Mouse (Mus musculus): ENCODE results near the gene Kcnq1. TPM values are rescaled to one million over a fixed set of nuclear protein-coding genes. Genes with fewer than 3 reads are reported as not detected.

Gene Kcnq1
- polyA plus RNA-seq, 1 experiment = 0.01 TPM

- H3K9me3 ChIP-seq (ENCODE audit: control insufficient read depth, low read length) = peaks cover 6% of the 10 kb centered on the region
- H3K27me3 ChIP-seq (ENCODE audit: control insufficient read depth) = no peaks in the 10 kb centered on the region
- H3K36me3 ChIP-seq (ENCODE audit: control insufficient read depth) = peaks cover 7% of the 10 kb centered on the region
- H3K4me3 ChIP-seq (replicated peaks) = peak overlapping the region; percentile 75
- peaks cover 11% of the 10 kb centered on the region for H3K4me1 ChIP-seq (ENCODE audit: control insufficient read depth)
- no peak for TF ChIP-seq GATA1 (IDR thresholded peaks at IDR 0.05; ENCODE audit: low read length)
- no peak for TF ChIP-seq TAL1 (IDR thresholded peaks at IDR 0.05; ENCODE audit: low read length)
These were observed 189.8 kb downstream of the Kcnq1 start for GRCm38 (mm10) chr7:143296001-143296379.

DNA sequence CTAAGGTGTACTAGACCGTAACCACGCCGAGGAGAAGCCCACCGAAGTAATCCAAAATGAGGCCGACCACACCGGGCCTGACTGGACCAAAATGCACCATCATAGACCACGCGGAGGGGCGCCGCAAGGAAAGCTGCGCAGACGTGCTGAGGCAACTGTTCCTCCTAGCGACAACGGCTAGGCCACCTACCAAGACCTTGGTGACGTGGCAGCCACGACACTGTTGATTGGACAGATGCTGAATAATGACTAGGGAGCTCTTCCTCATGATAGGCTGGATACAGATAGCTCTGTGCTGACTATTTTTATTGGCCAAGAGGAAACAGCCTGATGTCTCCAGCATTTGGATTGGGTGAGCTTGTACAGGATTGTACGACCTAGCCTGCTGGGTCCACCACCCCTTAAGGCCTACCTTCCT is 190.2 kb downstream of the Kcnq1 start:
- Histone ChIP-seq H3K4me1 (ENCODE audit: control insufficient read depth) (peaks cover 8% of the 10 kb centered on the region), H3K4me3 (replicated peaks) (peak overlapping the region; percentile 75), H3K36me3 (ENCODE audit: control insufficient read depth) (peaks cover 3% of the 10 kb centered on the region), H3K9me3 (ENCODE audit: control insufficient read depth, low read length) (peaks cover 6% of the 10 kb centered on the region), H3K27me3 (ENCODE audit: control insufficient read depth) (no peaks in the 10 kb centered on the region)
- no peak for TF ChIP-seq GATA1 (IDR thresholded peaks at IDR 0.05; ENCODE audit: low read length)
- no peak for TF ChIP-seq TAL1 (IDR thresholded peaks at IDR 0.05; ENCODE audit: low read length)

DNA sequence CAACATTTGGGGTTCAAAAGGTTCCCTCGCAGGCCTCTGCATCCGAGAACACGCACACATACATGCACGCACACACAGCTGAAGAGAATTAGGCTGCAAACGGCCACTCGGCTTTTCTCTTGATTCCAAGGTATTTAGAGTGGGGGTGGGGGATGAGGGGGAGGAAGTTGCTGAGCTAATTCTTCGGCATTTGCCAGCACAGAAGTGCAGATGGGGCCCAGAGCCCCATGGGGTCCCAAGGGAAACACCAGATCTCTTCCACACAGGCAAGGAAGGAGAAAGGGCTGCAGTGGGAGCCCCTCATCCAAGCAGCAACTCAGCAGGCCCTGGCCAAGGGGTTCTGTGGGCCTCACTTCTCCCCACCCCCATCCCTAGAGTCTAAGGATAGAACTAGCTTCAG is 193.9 kb downstream of the Kcnq1 start:
- Histone ChIP-seq H3K9me3 (ENCODE audit: control insufficient read depth, low read length) (peaks cover 6% of the 10 kb centered on the region), H3K4me1 (ENCODE audit: control insufficient read depth) (peaks cover 6% of the 10 kb centered on the region), H3K4me3 (replicated peaks) (no peak overlapping the region), H3K36me3 (ENCODE audit: control insufficient read depth) (no peaks in the 10 kb centered on the region), H3K27me3 (ENCODE audit: control insufficient read depth) (no peaks in the 10 kb centered on the region; the same call in 1 of the 2 replicates)
- TF ChIP-seq TAL1 (IDR thresholded peaks at IDR 0.05; ENCODE audit: low read length) = no peak
- TF ChIP-seq GATA1 (IDR thresholded peaks at IDR 0.05; ENCODE audit: low read length) = no peak

DNA sequence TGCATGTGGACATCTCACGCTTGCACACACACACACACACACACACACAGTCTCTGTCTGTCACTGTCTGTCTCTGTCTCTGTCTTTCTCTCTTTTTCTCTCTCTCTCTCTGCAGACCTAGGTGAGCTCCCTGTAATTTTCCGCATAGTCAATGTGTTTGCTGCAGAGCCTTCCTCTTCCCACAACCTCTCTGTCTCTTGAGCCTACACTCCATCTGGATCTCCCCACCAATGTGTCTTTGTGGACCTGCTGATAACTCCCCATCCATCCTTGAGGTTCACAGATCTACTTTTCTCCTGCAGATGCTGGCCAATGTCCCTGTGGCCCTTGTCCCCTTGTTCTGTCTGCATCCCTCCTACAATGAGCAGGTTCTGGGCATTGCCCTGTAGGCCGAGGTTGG is 194.5 kb downstream of the Kcnq1 start:
- H3K27me3 ChIP-seq (ENCODE audit: control insufficient read depth) = no peaks in the 10 kb centered on the region; the same call in 1 of the 2 replicates
- H3K4me3 ChIP-seq (replicated peaks) = no peak overlapping the region
- peaks cover 6% of the 10 kb centered on the region for H3K4me1 ChIP-seq (ENCODE audit: control insufficient read depth)
- H3K36me3 ChIP-seq (ENCODE audit: control insufficient read depth) = no peaks in the 10 kb centered on the region
- TF ChIP-seq GATA1 (IDR thresholded peaks at IDR 0.05; ENCODE audit: low read length) = no peak
- TF ChIP-seq TAL1 (IDR thresholded peaks at IDR 0.05; ENCODE audit: low read length) = no peak
- H3K9me3 ChIP-seq (ENCODE audit: control insufficient read depth, low read length) = no peaks in the 10 kb centered on the region

GRCm38 (mm10) chr7:143302156-143302555 is 196.0 kb downstream of the Kcnq1 start:
- no peaks in the 10 kb centered on the region for H3K9me3 ChIP-seq (ENCODE audit: control insufficient read depth, low read length)
- H3K4me3 ChIP-seq (replicated peaks) = no peak overlapping the region
- TF ChIP-seq GATA1 (IDR thresholded peaks at IDR 0.05; ENCODE audit: low read length) (no peak), TAL1 (IDR thresholded peaks at IDR 0.05; ENCODE audit: low read length) (no peak)
- no peaks in the 10 kb centered on the region for H3K36me3 ChIP-seq (ENCODE audit: control insufficient read depth)
- H3K4me1 ChIP-seq (ENCODE audit: control insufficient read depth) = no peaks in the 10 kb centered on the region
- no peaks in the 10 kb centered on the region; the same call in 1 of the 2 replicates for H3K27me3 ChIP-seq (ENCODE audit: control insufficient read depth)

GRCm38 (mm10) chr7:143302593-143303238 is 196.6 kb downstream of the Kcnq1 start:
- Histone ChIP-seq H3K36me3 (ENCODE audit: control insufficient read depth) (no peaks in the 10 kb centered on the region), H3K27me3 (ENCODE audit: control insufficient read depth) (no peaks in the 10 kb centered on the region; the same call in 1 of the 2 replicates), H3K4me3 (replicated peaks) (no peak overlapping the region), H3K9me3 (ENCODE audit: control insufficient read depth, low read length) (no peaks in the 10 kb centered on the region), H3K4me1 (ENCODE audit: control insufficient read depth) (no peaks in the 10 kb centered on the region)
- TF ChIP-seq TAL1 (IDR thresholded peaks at IDR 0.05; ENCODE audit: low read length) = no peak
- no peak for TF ChIP-seq GATA1 (IDR thresholded peaks at IDR 0.05; ENCODE audit: low read length)

DNA sequence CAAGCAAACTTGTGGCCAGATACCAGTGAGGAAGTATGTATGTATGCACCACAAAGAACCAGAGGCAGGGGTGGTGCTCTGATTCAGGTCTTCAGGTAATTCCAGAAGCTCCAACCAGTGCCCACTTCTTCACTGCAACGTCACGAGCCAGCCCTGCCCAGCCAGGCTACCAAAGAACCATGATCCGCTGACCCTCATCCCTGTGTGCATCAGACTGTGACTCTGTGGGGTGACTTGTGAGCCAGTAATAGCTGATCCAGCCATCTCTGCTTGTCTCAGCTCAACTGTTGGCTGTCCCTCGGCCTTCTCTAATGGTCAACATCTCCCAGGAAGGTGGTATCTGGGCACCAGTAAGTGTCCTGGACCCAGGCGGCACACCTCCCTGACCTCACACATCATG is 197.4 kb downstream of the Kcnq1 start:
- H3K27me3 ChIP-seq (ENCODE audit: control insufficient read depth) = no peaks in the 10 kb centered on the region; the same call in 1 of the 2 replicates
- no peak for TF ChIP-seq TAL1 (IDR thresholded peaks at IDR 0.05; ENCODE audit: low read length)
- no peak for TF ChIP-seq GATA1 (IDR thresholded peaks at IDR 0.05; ENCODE audit: low read length)
- no peaks in the 10 kb centered on the region for H3K9me3 ChIP-seq (ENCODE audit: control insufficient read depth, low read length)
- no peak overlapping the region for H3K4me3 ChIP-seq (replicated peaks)
- H3K4me1 ChIP-seq (ENCODE audit: control insufficient read depth) = no peaks in the 10 kb centered on the region
- no peaks in the 10 kb centered on the region for H3K36me3 ChIP-seq (ENCODE audit: control insufficient read depth)

GRCm38 (mm10) chr7:143305808-143306207 is 199.6 kb downstream of the Kcnq1 start:
- no peaks in the 10 kb centered on the region; the same call in 1 of the 2 replicates for H3K27me3 ChIP-seq (ENCODE audit: control insufficient read depth)
- TF ChIP-seq TAL1 (IDR thresholded peaks at IDR 0.05; ENCODE audit: low read length) (no peak), GATA1 (IDR thresholded peaks at IDR 0.05; ENCODE audit: low read length) (no peak)

DNA sequence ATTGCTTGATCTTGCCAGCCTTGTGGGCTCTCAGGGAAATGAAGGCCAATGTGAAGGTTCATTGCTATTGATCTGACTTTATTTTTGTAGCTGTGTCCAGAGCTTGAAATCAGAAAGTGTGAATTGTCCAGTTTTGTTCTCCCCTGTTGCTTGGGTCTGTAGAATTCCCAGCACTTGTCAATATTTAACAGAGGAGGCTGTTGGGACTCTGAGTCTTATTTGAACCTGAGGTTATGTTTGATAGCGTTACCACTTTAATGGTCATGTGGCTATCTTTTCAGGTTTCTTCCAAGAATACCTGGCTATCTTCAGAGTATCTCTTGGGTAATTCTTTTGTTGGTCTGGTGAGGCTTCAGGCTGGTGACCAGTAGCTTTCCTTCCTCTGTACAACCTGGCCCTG is 201.8 kb downstream of the Kcnq1 start:
- Histone ChIP-seq H3K4me1 (ENCODE audit: control insufficient read depth) (no peaks in the 10 kb centered on the region), H3K27me3 (ENCODE audit: control insufficient read depth) (no peaks in the 10 kb centered on the region), H3K9me3 (ENCODE audit: control insufficient read depth, low read length) (no peaks in the 10 kb centered on the region), H3K4me3 (replicated peaks) (no peak overlapping the region), H3K36me3 (ENCODE audit: control insufficient read depth) (no peaks in the 10 kb centered on the region)
- TF ChIP-seq TAL1 (IDR thresholded peaks at IDR 0.05; ENCODE audit: low read length) (no peak), GATA1 (IDR thresholded peaks at IDR 0.05; ENCODE audit: low read length) (no peak)

More at GRCm38 (mm10) chr7:143305808-143306207, 199.6 kb downstream of the Kcnq1 start:
- Histone ChIP-seq H3K4me3 (replicated peaks) (no peak overlapping the region), H3K9me3 (ENCODE audit: control insufficient read depth, low read length) (no peaks in the 10 kb centered on the region), H3K36me3 (ENCODE audit: control insufficient read depth) (no peaks in the 10 kb centered on the region), H3K4me1 (ENCODE audit: control insufficient read depth) (no peaks in the 10 kb centered on the region)
